Mouse (Mus musculus) v-Abl transformed pro-B cells (cell line): ENCODE results near the gene Cacna1h.

ENCODE experiments used
- in situ Hi-C, 2 experiments: fragments of 400-800 bp; cut with MboI; formaldehyde crosslinking; loops; one replicate each; pipeline ENCODE4 v1.15.1; 2025; ENCODE audit not compliant: unreplicated experiment in 2 of 2

Gene Cacna1h

GRCm38 (mm10) chr17:25447865-25448264 is 14.3 kb upstream of the Cacna1h start:
- in situ Hi-C loops = no loop called here

GRCm38 (mm10) chr17:25445841-25446240 is 12.3 kb upstream of the Cacna1h start:
- in situ Hi-C loops = no loop called here

- in situ Hi-C loops = no loop called here
Measured at GRCm38 (mm10) chr17:25445074-25445473, 11.5 kb upstream of the Cacna1h start.

- in situ Hi-C loops = no loop called here
Measured at GRCm38 (mm10) chr17:25442889-25443288, 9.3 kb upstream of the Cacna1h start.

GRCm38 (mm10) chr17:25441417-25441816 is 7.8 kb upstream of the Cacna1h start:
- in situ Hi-C loops = no loop called here

- in situ Hi-C loops = no loop called here
Measured at GRCm38 (mm10) chr17:25433223-25433616, 363 bp downstream of the Cacna1h start.

- in situ Hi-C loops = no loop called here
Measured at GRCm38 (mm10) chr17:25432433-25433181, 976 bp downstream of the Cacna1h start.

GRCm38 (mm10) chr17:25430534-25430933 is 3.0 kb downstream of the Cacna1h start:
- in situ Hi-C loops = no loop called here

- in situ Hi-C loops = no loop called here
Measured at GRCm38 (mm10) chr17:25429886-25430285, 3.7 kb downstream of the Cacna1h start.

GRCm38 (mm10) chr17:25429240-25429639 is 4.3 kb downstream of the Cacna1h start:
- in situ Hi-C loops = no loop called here

GRCm38 (mm10) chr17:25427441-25427840 is 6.1 kb downstream of the Cacna1h start:
- in situ Hi-C loops = no loop called here

- in situ Hi-C loops = no loop called here
Measured at GRCm38 (mm10) chr17:25425996-25426395, 7.6 kb downstream of the Cacna1h start.

- in situ Hi-C loops = no loop called here
Measured at GRCm38 (mm10) chr17:25424526-25425080, 9.0 kb downstream of the Cacna1h start.

GRCm38 (mm10) chr17:25420998-25421397 is 12.6 kb downstream of the Cacna1h start:
- in situ Hi-C loops = no loop called here

- in situ Hi-C loops = no loop called here
Measured at GRCm38 (mm10) chr17:25418926-25419325, 14.7 kb downstream of the Cacna1h start.

GRCm38 (mm10) chr17:25417990-25418389 is 15.6 kb downstream of the Cacna1h start:
- in situ Hi-C loops = no loop called here

- in situ Hi-C loops = no loop called here
Measured at GRCm38 (mm10) chr17:25416219-25416618, 17.4 kb downstream of the Cacna1h start.

GRCm38 (mm10) chr17:25415421-25415913 is 18.1 kb downstream of the Cacna1h start:
- in situ Hi-C loops = no loop called here

- in situ Hi-C loops = no loop called here
Measured at GRCm38 (mm10) chr17:25414917-25415316, 18.7 kb downstream of the Cacna1h start.

- in situ Hi-C loops = no loop called here
Measured at GRCm38 (mm10) chr17:25414209-25414608, 19.4 kb downstream of the Cacna1h start.

GRCm38 (mm10) chr17:25411251-25411650 is 22.3 kb downstream of the Cacna1h start:
- in situ Hi-C loops = no loop called here

GRCm38 (mm10) chr17:25410786-25411185 is 22.8 kb downstream of the Cacna1h start:
- in situ Hi-C loops = no loop called here
